ENCODE assay signal across 19 mouse cellular contexts in the genomic region with DNA sequence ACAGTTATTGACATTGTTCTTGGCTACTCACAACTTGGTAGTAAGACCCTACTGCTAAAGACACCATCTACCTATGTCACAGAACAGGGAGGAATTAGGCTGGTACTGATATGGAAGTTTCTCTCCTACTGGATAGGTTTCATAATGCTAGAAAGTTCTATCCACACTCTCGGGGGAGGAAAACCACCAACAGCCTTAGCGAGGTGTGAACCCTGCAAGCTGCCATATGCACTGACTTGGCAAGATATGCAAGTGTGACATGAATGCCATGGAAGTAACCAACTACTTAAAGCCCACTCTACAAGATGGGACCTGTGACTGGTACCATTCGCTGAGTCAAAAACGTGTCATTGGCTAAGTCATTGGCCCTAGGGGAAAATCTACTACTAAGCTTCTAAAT. TPM values are rescaled to one million over a fixed set of nuclear protein-coding genes. Genes with fewer than 3 reads are reported as not detected.
"Had no signal": no experiment of that assay in that cellular context is flagged by ENCODE, and none has a peak within 500 bp of the region (broad histone marks: within the 10 kb centered on the region; RNA-seq: fewer than 3 reads in every experiment).

No protein-coding gene starts in this region.

- H3K27ac ChIP-seq: neural tube, embryonic 12.5 days; neural tube, embryonic 13.5 days; neural tube, embryonic 15.5 days; stomach, embryonic 15.5 days; stomach, postnatal 0 days had no signal

- H3K9ac ChIP-seq: neural tube, embryonic 12.5 days; neural tube, embryonic 13.5 days; neural tube, embryonic 15.5 days; stomach, embryonic 15.5 days had no signal

- H3K4me2 ChIP-seq: neural tube, embryonic 12.5 days; neural tube, embryonic 13.5 days; neural tube, embryonic 15.5 days; stomach, embryonic 15.5 days had no signal

- H3K9me3 ChIP-seq: neural tube, embryonic 12.5 days; neural tube, embryonic 13.5 days; neural tube, embryonic 15.5 days; stomach, embryonic 15.5 days had no signal

- DNase-seq: retina, postnatal 1 day; right cerebral cortex, adult 18-20 months; right cerebral cortex, postnatal 14 days; right cerebral cortex, postnatal 25 days; right cerebral cortex, postnatal 4 days; spleen, adult 18-20 months; thymus, adult 18-20 months; thymus, adult 2 months; thymus, postnatal 14 days; thymus, postnatal 25 days; thymus, postnatal 36 days; thymus, postnatal 4 days had no signal

- H3K27me3 ChIP-seq: neural tube, embryonic 12.5 days; neural tube, embryonic 13.5 days; neural tube, embryonic 15.5 days; stomach, embryonic 15.5 days had no signal

- H3K4me3 ChIP-seq: neural tube, embryonic 12.5 days; neural tube, embryonic 13.5 days; neural tube, embryonic 15.5 days; stomach, embryonic 15.5 days had no signal

- H3K4me1 ChIP-seq: neural tube, embryonic 12.5 days; neural tube, embryonic 13.5 days; neural tube, embryonic 15.5 days; stomach, embryonic 15.5 days had no signal

- H3K36me3 ChIP-seq: stomach, embryonic 15.5 days had no signal

RNA-seq across cellular contexts. Expression of a gene that starts 29.8 kb away (rescaled TPM):
- polyA plus RNA-seq: small intestine, adult 2 months; spleen, adult 2 months; thymus, adult 2 months had no signal
